Mouse (Mus musculus) heart, adult 2 months (tissue): Measurements from ENCODE around the gene Evi5l.

Experiments
- CTCF ChIP-seq: fragments of 200-600 bp; IDR thresholded peaks from 2 replicates; pipeline ENCODE4 v1.8.1; 2022; ENCODE audit warnings: antibody characterized with exemption, mild to moderate bottlenecking, moderate library complexity
- EP300 ChIP-seq: fragments of 200-500 bp; IDR thresholded peaks from 2 replicates; pipeline ENCODE4 v1.6.1; 2011; ENCODE audit warnings: low read depth, low read length, control low read depth; ENCODE audit not compliant: insufficient read depth
- POLR2A ChIP-seq: fragments of 200-500 bp; IDR thresholded peaks from 2 replicates; pipeline ENCODE4 v1.6.1; 2011; ENCODE audit warnings: mild to moderate bottlenecking, low read depth, low read length, control low read depth; ENCODE audit not compliant: insufficient read depth

- TF ChIP-seq CTCF (peak; percentile 65), POLR2A (no peak), EP300 (no peak)
Measured at GRCm38 (mm10) chr8:4254001-4254400, 87.6 kb downstream of the Evi5l start.
